Mouse (Mus musculus): ENCODE results near the gene Camsap2. TPM values are rescaled to one million over a fixed set of nuclear protein-coding genes. Genes with fewer than 3 reads are reported as not detected.

Camsap2 gene
- polyA plus RNA-seq, 1 experiment from 2014 or later = 36.8 TPM

GRCm38 (mm10) chr1:136344768-136345453 is 993 bp downstream of the Camsap2 start:
- CTCF ChIA-PET = interaction anchor here (0.8 to 1.3 kb wide), 3 partner anchors 29 to 114 kb away, joined by 3 read pairs; no protein-coding TSS in a partner anchor
- POLR2A ChIA-PET = interaction anchor here (2.2 kb wide), 1 partner anchor 70 kb away, joined by 7 read pairs; the partner anchor contains the start of gene Ddx59
- TF ChIP-seq CTCF (IDR thresholded peaks at IDR 0.05) = no peak
- ATAC-seq (no peak), DNase-seq (ENCODE audit: low read depth, low spot score) (no peak)
- H3K27me3 ChIP-seq = no peaks in the 10 kb centered on the region
- in situ Hi-C loops (cut with MboI; ENCODE audit: low pct_unique_long_range_greater_than_20kb) = loop anchor here (5.0 kb wide), 1 partner anchor 67 kb away; no protein-coding TSS in a partner anchor

GRCm38 (mm10) chr1:136344281-136344680 is 1.6 kb downstream of the Camsap2 start:
- CTCF ChIA-PET = interaction anchor here (0.8 to 1.3 kb wide), 2 partner anchors 28 to 70 kb away, joined by 3 read pairs; no protein-coding TSS in a partner anchor
- no peaks in the 10 kb centered on the region for H3K27me3 ChIP-seq
- DNase-seq (ENCODE audit: low read depth, low spot score) = no peak
- no peak for TF ChIP-seq CTCF (IDR thresholded peaks at IDR 0.05)
- POLR2A ChIA-PET = interaction anchor here (0.6 kb wide), 1 partner anchor 18 kb away, joined by 3 read pairs; no protein-coding TSS in a partner anchor
- in situ Hi-C loops (cut with MboI; ENCODE audit: low pct_unique_long_range_greater_than_20kb) = no loop called here
- ATAC-seq = no peak

GRCm38 (mm10) chr1:136343727-136344126 is 2.2 kb downstream of the Camsap2 start:
- TF ChIP-seq CTCF (IDR thresholded peaks at IDR 0.05) = no peak
- DNase-seq (ENCODE audit: low read depth, low spot score) (no peak), ATAC-seq (no peak)
- CTCF ChIA-PET = interaction anchor here (1.3 kb wide), 1 partner anchor 28 kb away, joined by 3 read pairs; no protein-coding TSS in a partner anchor
- in situ Hi-C loops (cut with MboI; ENCODE audit: low pct_unique_long_range_greater_than_20kb) = no loop called here
- no peaks in the 10 kb centered on the region for H3K27me3 ChIP-seq
- POLR2A ChIA-PET = interaction anchor here (0.6 kb wide), 1 partner anchor 19 kb away, joined by 3 read pairs; no protein-coding TSS in a partner anchor

GRCm38 (mm10) chr1:136340541-136340940 is 5.4 kb downstream of the Camsap2 start:
- POLR2A ChIA-PET = no interaction called here
- DNase-seq (ENCODE audit: low read depth, low spot score) (no peak), ATAC-seq (no peak)
- TF ChIP-seq CTCF (IDR thresholded peaks at IDR 0.05) = peak; percentile 53
- CTCF ChIA-PET = interaction anchor here (0.7 kb wide), 1 partner anchor 30 kb away, joined by 3 read pairs; no protein-coding TSS in a partner anchor
- in situ Hi-C loops (cut with MboI; ENCODE audit: low pct_unique_long_range_greater_than_20kb) = no loop called here
- H3K27me3 ChIP-seq = no peaks in the 10 kb centered on the region

- ATAC-seq (no peak), DNase-seq (ENCODE audit: low read depth, low spot score) (no peak)
- no peaks in the 10 kb centered on the region for H3K27me3 ChIP-seq
- CTCF ChIA-PET = no interaction called here
- no peak for TF ChIP-seq CTCF (IDR thresholded peaks at IDR 0.05)
- in situ Hi-C loops (cut with MboI; ENCODE audit: low pct_unique_long_range_greater_than_20kb) = no loop called here
- POLR2A ChIA-PET = no interaction called here
Observed at GRCm38 (mm10) chr1:136334743-136335142, 11.2 kb downstream of the Camsap2 start.

- in situ Hi-C loops (cut with MboI; ENCODE audit: low pct_unique_long_range_greater_than_20kb) = no loop called here
- DNase-seq (ENCODE audit: low read depth, low spot score) (no peak), ATAC-seq (no peak)
- H3K27me3 ChIP-seq = no peaks in the 10 kb centered on the region
- POLR2A ChIA-PET = no interaction called here
- CTCF ChIA-PET = no interaction called here
- no peak for TF ChIP-seq CTCF (IDR thresholded peaks at IDR 0.05)
Observed at GRCm38 (mm10) chr1:136333512-136333911, 12.4 kb downstream of the Camsap2 start.

- CTCF ChIA-PET = no interaction called here
- no peak for DNase-seq (ENCODE audit: low read depth, low spot score)
- no peak for ATAC-seq
- in situ Hi-C loops (cut with MboI; ENCODE audit: low pct_unique_long_range_greater_than_20kb) = no loop called here
- POLR2A ChIA-PET = no interaction called here
- no peaks in the 10 kb centered on the region for H3K27me3 ChIP-seq
- no peak for TF ChIP-seq CTCF (IDR thresholded peaks at IDR 0.05)
Observed at GRCm38 (mm10) chr1:136333071-136333470, 12.8 kb downstream of the Camsap2 start.

GRCm38 (mm10) chr1:136331836-136332235 is 14.1 kb downstream of the Camsap2 start:
- TF ChIP-seq CTCF (IDR thresholded peaks at IDR 0.05) = no peak
- ATAC-seq (no peak), DNase-seq (ENCODE audit: low read depth, low spot score) (no peak)
- ChIA-PET CTCF (interaction anchor here (1.3 kb wide), 1 partner anchor 43 kb away, joined by 3 read pairs; no protein-coding TSS in a partner anchor), POLR2A (interaction anchor here (0.6 kb wide), 1 partner anchor 96 kb away, joined by 5 read pairs; no protein-coding TSS in a partner anchor)
- no peaks in the 10 kb centered on the region for H3K27me3 ChIP-seq
- in situ Hi-C loops (cut with MboI; ENCODE audit: low pct_unique_long_range_greater_than_20kb) = no loop called here

GRCm38 (mm10) chr1:136329426-136329825 is 16.5 kb downstream of the Camsap2 start:
- no peaks in the 10 kb centered on the region for H3K27me3 ChIP-seq
- ATAC-seq (no peak), DNase-seq (ENCODE audit: low read depth, low spot score) (no peak)
- no peak for TF ChIP-seq CTCF (IDR thresholded peaks at IDR 0.05)
- ChIA-PET POLR2A (no interaction called here), CTCF (interaction anchor here (1.2 kb wide), 1 partner anchor 13 kb away, joined by 3 read pairs; no protein-coding TSS in a partner anchor)
- in situ Hi-C loops (cut with MboI; ENCODE audit: low pct_unique_long_range_greater_than_20kb) = no loop called here

GRCm38 (mm10) chr1:136328640-136329039 is 17.3 kb downstream of the Camsap2 start:
- ChIA-PET POLR2A (no interaction called here), CTCF (interaction anchor here (1.2 to 3.9 kb wide), 3 partner anchors 12 to 130 kb away, joined by 3 to 21 read pairs (median 3); no protein-coding TSS in a partner anchor)
- no peaks in the 10 kb centered on the region for H3K27me3 ChIP-seq
- in situ Hi-C loops (cut with MboI; ENCODE audit: low pct_unique_long_range_greater_than_20kb) = no loop called here
- ATAC-seq (no peak), DNase-seq (ENCODE audit: low read depth, low spot score) (no peak)
- no peak for TF ChIP-seq CTCF (IDR thresholded peaks at IDR 0.05)

GRCm38 (mm10) chr1:136327638-136328037 is 18.3 kb downstream of the Camsap2 start:
- DNase-seq (ENCODE audit: low read depth, low spot score) = no peak
- in situ Hi-C loops (cut with MboI; ENCODE audit: low pct_unique_long_range_greater_than_20kb) = no loop called here
- ATAC-seq = no peak
- ChIA-PET CTCF (interaction anchor here (0.5 to 3.9 kb wide), 4 partner anchors 11 to 783 kb away, joined by 3 to 21 read pairs (median 3); no protein-coding TSS in a partner anchor), POLR2A (interaction anchor here (1.5 kb wide), 1 partner anchor 18 kb away, joined by 5 read pairs; no protein-coding TSS in a partner anchor)
- no peaks in the 10 kb centered on the region for H3K27me3 ChIP-seq
- TF ChIP-seq CTCF (IDR thresholded peaks at IDR 0.05) = no peak

All from Patski (cell line).